Mouse (Mus musculus) layer of hippocampus, adult 2 months (tissue): Measurements from ENCODE around the gene Slc17a9. TPM values are rescaled to one million over a fixed set of nuclear protein-coding genes. Genes with fewer than 3 reads are reported as not detected.

Experiments used
- DNase-seq, 2 experiments: peaks; one replicate each; pipeline ENCODE4 v3.0.0; 2022; ENCODE audit warnings: low spot score in 2 of 2
- H3K27ac ChIP-seq: fragments of 200-600 bp; 2 replicates; pipeline ENCODE4 v1.8.1; 2022
- H3K4me3 ChIP-seq: fragments of 200-600 bp; 2 replicates; pipeline ENCODE4 v1.8.1; 2022; ENCODE audit warnings: mild to moderate bottlenecking
- CTCF ChIP-seq: fragments of 200-600 bp; conservative IDR thresholded peaks from 2 replicates; pipeline ENCODE4 v1.8.1; 2022; ENCODE audit warnings: antibody characterized with exemption, mild to moderate bottlenecking, moderate library complexity
- total RNA-seq, 2 experiments: library from RNA; stranded (reverse); gene quantifications; 2 replicates each; pipeline ENCODE4 v1.2.3; 2021

Slc17a9 gene
- total RNA-seq, 2 experiments from 2014 or later, result 0.64 to 0.77 TPM

GRCm38 (mm10) chr2:180723865-180724264 lies 1.2 kb upstream of the Slc17a9 start:
- TF ChIP-seq CTCF, result no peak
- Histone ChIP-seq H3K27ac (no peak overlapping the region), H3K4me3 (no peak overlapping the region)
- no peak for DNase-seq

GRCm38 (mm10) chr2:180725414-180725778 lies 333 bp downstream of the Slc17a9 start:
- DNase-seq, result no peak
- no peak overlapping the region for H3K27ac ChIP-seq
- H3K4me3 ChIP-seq, result peak overlapping the region; percentile 11; the same call in 1 of the 2 replicates
- TF ChIP-seq CTCF, result no peak

- no peak for TF ChIP-seq CTCF
- Histone ChIP-seq H3K4me3 (no peak overlapping the region), H3K27ac (no peak overlapping the region)
- DNase-seq, result no peak
These were observed 980 bp downstream of the Slc17a9 start for GRCm38 (mm10) chr2:180725856-180726629.

DNA sequence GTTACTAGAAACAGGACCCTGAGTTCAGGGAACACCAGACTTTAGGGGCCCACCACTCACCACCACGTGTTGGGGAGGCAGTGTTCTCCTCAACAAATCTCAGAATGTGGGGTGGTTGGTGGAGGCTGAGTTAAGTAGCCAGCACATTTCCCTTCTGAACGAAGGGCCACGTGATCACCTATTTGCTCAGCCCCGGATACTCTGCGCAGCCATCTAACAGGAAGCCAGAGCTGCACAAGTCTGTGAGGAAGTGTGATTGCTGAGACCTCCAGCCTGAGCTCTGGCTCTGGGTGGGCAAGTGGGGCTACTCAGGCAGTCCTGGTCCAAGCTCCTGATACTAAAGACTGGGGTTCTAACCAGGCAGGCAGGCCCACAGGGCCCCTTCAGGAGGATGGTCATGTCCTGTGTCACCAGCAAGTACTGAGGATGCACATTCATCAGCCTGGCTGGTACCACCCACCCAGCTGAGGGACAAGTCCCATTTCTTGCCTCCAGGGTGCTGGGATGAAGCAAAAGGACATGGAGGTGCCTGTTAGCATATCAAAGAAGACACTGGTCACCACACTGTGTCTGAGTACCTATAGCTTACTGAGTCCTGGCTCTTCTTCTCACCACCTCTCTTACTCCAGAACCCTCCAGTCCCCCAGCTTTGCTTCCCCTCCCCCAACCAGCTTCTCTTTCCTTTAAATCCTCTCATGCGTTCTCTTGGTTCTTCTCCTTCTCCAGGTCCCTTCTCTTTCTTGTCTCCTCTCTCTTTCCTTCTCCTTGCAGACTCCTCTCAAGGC lies 1.8 kb downstream of the Slc17a9 start:
- no peak overlapping the region for H3K27ac ChIP-seq
- no peak for TF ChIP-seq CTCF
- no peak for DNase-seq
- no peak overlapping the region for H3K4me3 ChIP-seq

DNA sequence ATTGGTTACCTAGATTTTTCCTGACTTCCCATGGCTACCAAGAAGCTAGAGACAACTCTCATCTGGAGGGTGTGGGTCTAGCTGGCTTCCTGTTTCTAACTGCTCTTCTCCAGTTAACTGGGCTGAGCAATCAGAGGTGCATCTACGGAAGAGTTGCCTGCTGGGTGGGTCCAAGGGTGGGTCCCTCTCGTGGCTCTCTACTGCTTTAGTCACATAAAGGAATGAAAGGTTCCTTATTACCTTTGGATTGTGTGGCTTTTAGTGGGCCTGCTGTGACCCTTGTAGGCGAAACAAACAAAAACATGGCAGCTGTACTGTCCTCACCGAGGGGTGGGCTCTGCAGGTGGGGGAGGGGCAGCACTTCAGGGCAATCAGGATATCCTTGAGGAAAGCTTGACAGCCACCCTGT lies 2.6 kb downstream of the Slc17a9 start:
- no peak for DNase-seq
- TF ChIP-seq CTCF, result no peak
- Histone ChIP-seq H3K4me3 (no peak overlapping the region), H3K27ac (no peak overlapping the region)

- no peak for DNase-seq
- Histone ChIP-seq H3K4me3 (no peak overlapping the region), H3K27ac (no peak overlapping the region)
- no peak for TF ChIP-seq CTCF
These were observed 6.0 kb downstream of the Slc17a9 start for GRCm38 (mm10) chr2:180731036-180731435.

DNA sequence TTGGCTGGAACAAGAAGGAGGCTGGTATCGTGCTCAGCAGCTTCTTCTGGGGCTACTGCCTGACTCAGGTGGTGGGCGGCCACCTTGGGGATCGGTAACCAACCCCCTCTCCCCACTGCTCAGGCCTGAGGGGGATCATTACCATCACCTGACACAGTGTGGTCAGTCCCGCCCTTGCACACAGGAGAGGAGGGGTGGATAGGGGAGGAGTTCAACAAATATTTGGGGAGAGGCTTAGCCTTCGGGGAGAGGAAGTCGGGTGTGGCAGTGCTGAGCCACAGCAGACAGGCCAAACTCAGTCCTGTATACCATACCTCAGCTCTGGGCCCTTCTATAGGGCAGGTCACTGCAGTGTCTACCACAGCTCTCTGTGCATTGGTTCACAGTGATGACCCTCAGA lies 6.9 kb downstream of the Slc17a9 start:
- no peak overlapping the region for H3K4me3 ChIP-seq

GRCm38 (mm10) chr2:180735232-180735631 lies 10.2 kb downstream of the Slc17a9 start:
- Histone ChIP-seq H3K4me3 (no peak overlapping the region), H3K27ac (no peak overlapping the region)
- no peak for DNase-seq
- no peak for TF ChIP-seq CTCF

More for the DNA sequence above, 6.9 kb downstream of the Slc17a9 start:
- DNase-seq, result no peak
- TF ChIP-seq CTCF, result no peak
- H3K27ac ChIP-seq, result no peak overlapping the region

DNA sequence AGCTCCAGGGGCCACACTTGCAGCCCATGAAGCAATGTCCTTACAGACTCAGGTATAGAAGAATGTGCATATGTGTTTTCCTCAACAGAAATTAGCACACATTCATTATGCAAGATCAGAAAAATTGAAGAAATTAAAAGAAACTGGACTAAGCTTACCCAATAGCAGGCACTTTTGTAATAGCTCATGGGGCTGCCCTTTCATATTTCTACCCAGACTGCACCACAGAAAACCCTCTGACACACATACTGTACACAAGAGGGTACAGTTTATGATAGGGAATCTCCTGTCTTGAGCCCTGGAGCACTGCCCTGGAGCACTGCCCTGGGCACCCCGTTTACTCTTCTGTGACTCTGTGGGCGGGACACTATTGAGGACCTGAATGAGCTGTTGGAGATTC lies 12.9 kb downstream of the Slc17a9 start:
- no peak for TF ChIP-seq CTCF
- Histone ChIP-seq H3K4me3 (no peak overlapping the region), H3K27ac (no peak overlapping the region)
- no peak for DNase-seq

DNA sequence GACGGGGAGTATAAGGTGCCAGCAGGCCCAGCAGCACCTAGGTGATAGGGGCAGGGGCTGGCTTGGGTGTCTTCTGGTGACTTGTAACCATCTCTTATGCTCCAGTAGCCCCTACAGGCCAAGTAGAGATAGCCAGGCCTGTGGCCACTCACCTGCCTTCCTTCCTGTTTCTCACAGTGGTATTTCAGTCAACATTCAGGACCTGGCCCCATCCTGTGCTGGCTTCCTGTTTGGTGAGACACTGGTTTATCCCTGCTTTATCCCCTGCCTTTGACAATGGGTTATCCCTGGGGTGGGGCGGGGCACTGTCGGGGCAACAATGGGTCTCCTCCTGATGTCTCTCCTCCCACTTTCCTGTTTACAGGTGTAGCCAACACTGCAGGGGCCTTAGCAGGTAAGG lies 15.3 kb downstream of the Slc17a9 start:
- Histone ChIP-seq H3K4me3 (no peak overlapping the region), H3K27ac (no peak overlapping the region)
- no peak for DNase-seq
- TF ChIP-seq CTCF, result no peak

DNA sequence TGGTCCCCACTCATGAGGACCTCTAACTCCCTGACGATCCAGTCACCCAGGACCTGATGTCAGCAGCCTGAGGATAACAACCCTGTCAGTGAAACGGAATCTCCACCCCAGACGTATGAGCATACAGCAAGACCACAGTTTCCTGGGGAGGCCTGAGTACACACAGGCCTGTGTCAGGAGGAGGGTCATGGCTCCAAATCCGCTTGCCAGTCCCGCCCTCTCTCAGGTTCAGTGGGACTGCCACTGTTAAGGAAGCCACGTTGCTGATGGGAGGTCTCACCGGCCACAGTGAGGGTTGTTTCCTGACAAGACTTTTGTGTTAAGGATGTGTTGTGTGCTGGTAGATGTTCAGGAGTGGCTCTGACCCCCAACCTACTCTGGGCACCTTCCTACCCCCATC lies 16.4 kb downstream of the Slc17a9 start:
- no peak for DNase-seq
- no peak overlapping the region for H3K27ac ChIP-seq
- no peak for TF ChIP-seq CTCF
- no peak overlapping the region for H3K4me3 ChIP-seq

GRCm38 (mm10) chr2:180742820-180743219 lies 17.8 kb downstream of the Slc17a9 start:
- DNase-seq, result no peak
- Histone ChIP-seq H3K27ac (no peak overlapping the region), H3K4me3 (no peak overlapping the region)
- no peak for TF ChIP-seq CTCF

DNA sequence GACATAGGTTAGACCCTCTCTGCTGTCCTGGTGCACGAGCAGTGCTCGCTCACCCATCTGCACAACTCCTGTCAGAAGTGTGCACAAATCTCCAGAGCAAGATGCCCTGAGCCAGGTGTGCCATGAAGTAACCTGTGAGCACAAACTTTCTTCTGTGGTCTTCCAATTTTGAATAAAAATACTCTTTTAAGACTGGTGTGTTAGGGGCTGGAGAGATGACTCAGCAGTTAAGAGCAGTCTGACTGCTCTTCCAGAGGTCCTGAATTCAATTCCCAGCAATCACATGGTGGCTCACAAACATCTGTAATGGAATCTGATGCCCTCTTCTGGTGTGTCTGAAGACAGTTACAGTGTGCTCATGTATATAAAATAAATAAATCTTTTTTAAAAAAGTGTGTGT lies 18.3 kb downstream of the Slc17a9 start:
- DNase-seq, result no peak
- no peak for TF ChIP-seq CTCF
- Histone ChIP-seq H3K4me3 (no peak overlapping the region), H3K27ac (no peak overlapping the region)

GRCm38 (mm10) chr2:180745248-180745927 lies 20.3 kb downstream of the Slc17a9 start:
- TF ChIP-seq CTCF, result peak; percentile 99; the same call in 1 of the 2 replicates
- no peak overlapping the region for H3K27ac ChIP-seq
- H3K4me3 ChIP-seq, result no peak overlapping the region
- peak; percentile 79 to 91 for DNase-seq
